Comparison of ENCODE assay signal across 11 mouse cellular contexts in the genomic region with DNA sequence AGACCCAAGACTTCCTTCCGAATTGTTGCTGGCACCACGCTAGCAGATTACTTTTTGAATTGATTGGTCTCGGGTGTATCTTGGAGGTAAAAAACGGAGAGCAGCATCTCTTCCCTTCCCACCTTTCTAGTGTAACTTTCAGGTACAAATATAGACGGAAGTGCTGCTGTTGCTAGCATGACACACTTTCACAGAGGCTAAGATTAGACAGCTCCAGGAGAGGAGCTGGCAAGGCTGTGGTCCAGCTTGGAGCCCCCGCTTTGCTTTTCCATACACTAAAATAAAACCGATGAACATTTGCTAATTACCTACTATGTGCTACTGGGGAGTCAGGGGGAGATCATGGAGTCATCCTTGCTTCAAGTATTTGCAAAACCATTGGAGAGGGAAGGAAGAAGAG.
"Had no signal": no experiment of that assay in that cellular context is flagged by ENCODE, and none has a peak within 500 bp of the region (broad histone marks: within the 10 kb centered on the region; RNA-seq: fewer than 3 reads in every experiment).

No protein-coding gene starts in this region.

- DNase-seq: lung, adult 18-20 months; lung, embryonic 14.5 days; lung, postnatal 10 days; lung, postnatal 4 days; midbrain, embryonic 14.5 days; retina, postnatal 1 day; spleen, adult 18-20 months; thymus, adult 18-20 months; thymus, postnatal 14 days; thymus, postnatal 36 days had no signal

- ATAC-seq: midbrain, embryonic 16.5 days had no signal
